Mouse (Mus musculus) heart, postnatal 25 days (tissue): ENCODE measurements at regions not wholly inside any gene's neighbourhood (a gene's known extent, or its start where the extent isn't known, plus 50 kb on each side); places are given as distances from the start of the nearest gene placed in this dataset.

Experiments used
- DNase-seq: peaks from one replicate; pipeline ENCODE4 v3.0.0; 2022; ENCODE audit warnings: low spot score
- intact Hi-C: fragments of 180-260 bp; cut with DNase I; formaldehyde crosslinking; loops from one replicate; pipeline ENCODE4 v1.15.1; 2025

- DNase-seq, result no peak
- intact Hi-C loops, result no loop called here
These were observed 66.0 kb downstream of the Amer2 start for GRCm38 (mm10) chr14:60439106-60439505.

GRCm38 (mm10) chr14:60443821-60444551 lies 70.9 kb downstream of the Amer2 start:
- intact Hi-C loops, result no loop called here
- no peak for DNase-seq

- intact Hi-C loops, result no loop called here
- no peak for DNase-seq
These were observed 71.5 kb downstream of the Amer2 start for GRCm38 (mm10) chr14:60444552-60444937.

GRCm38 (mm10) chr14:60446037-60446436 lies 73.0 kb downstream of the Amer2 start:
- intact Hi-C loops, result no loop called here
- no peak for DNase-seq

GRCm38 (mm10) chr14:60451216-60451615 lies 78.2 kb downstream of the Amer2 start:
- DNase-seq, result no peak
- intact Hi-C loops, result no loop called here

GRCm38 (mm10) chr14:60451684-60452083 lies 78.6 kb downstream of the Amer2 start:
- intact Hi-C loops, result no loop called here

GRCm38 (mm10) chr14:60456767-60457166 lies 83.7 kb downstream of the Amer2 start:
- intact Hi-C loops, result no loop called here
- no peak for DNase-seq

More at GRCm38 (mm10) chr14:60451684-60452083, 78.6 kb downstream of the Amer2 start:
- no peak for DNase-seq

GRCm38 (mm10) chr14:60484996-60485888 lies 112.2 kb downstream of the Amer2 start:
- intact Hi-C loops, result no loop called here
- DNase-seq, result no peak

- DNase-seq, result no peak
- intact Hi-C loops, result no loop called here
These were observed 112.8 kb downstream of the Amer2 start for GRCm38 (mm10) chr14:60485889-60486274.

GRCm38 (mm10) chr14:60486278-60486935 lies 113.3 kb downstream of the Amer2 start:
- intact Hi-C loops, result no loop called here
- no peak for DNase-seq

GRCm38 (mm10) chr14:60489111-60489510 lies 116.1 kb downstream of the Amer2 start:
- no peak for DNase-seq
- intact Hi-C loops, result no loop called here

- DNase-seq, result no peak
- intact Hi-C loops, result no loop called here
These were observed 117.8 kb downstream of the Amer2 start for GRCm38 (mm10) chr14:60490886-60491285.

- intact Hi-C loops, result no loop called here
- DNase-seq, result no peak
These were observed 122.4 kb downstream of the Amer2 start for GRCm38 (mm10) chr14:60495441-60495840.

GRCm38 (mm10) chr14:60502552-60502951 lies 129.5 kb downstream of the Amer2 start:
- no peak for DNase-seq
- intact Hi-C loops, result no loop called here

GRCm38 (mm10) chr14:60505066-60505465 lies 128.7 kb upstream of the Spata13 start:
- intact Hi-C loops, result no loop called here
- DNase-seq, result no peak

GRCm38 (mm10) chr14:60506296-60506695 lies 127.5 kb upstream of the Spata13 start:
- intact Hi-C loops, result no loop called here
- DNase-seq, result no peak

- intact Hi-C loops, result no loop called here
- no peak for DNase-seq
These were observed 120.2 kb upstream of the Spata13 start for GRCm38 (mm10) chr14:60513560-60513959.

GRCm38 (mm10) chr14:60515094-60515786 lies 118.6 kb upstream of the Spata13 start:
- intact Hi-C loops, result no loop called here

GRCm38 (mm10) chr14:60517891-60518290 lies 115.9 kb upstream of the Spata13 start:
- intact Hi-C loops, result no loop called here
- no peak for DNase-seq

More at GRCm38 (mm10) chr14:60515094-60515786, 118.6 kb upstream of the Spata13 start:
- DNase-seq, result no peak

GRCm38 (mm10) chr14:60523010-60523409 lies 110.8 kb upstream of the Spata13 start:
- DNase-seq, result no peak
- intact Hi-C loops, result no loop called here
